ENCODE assay signal across 8 mouse cellular contexts in the genomic region with DNA sequence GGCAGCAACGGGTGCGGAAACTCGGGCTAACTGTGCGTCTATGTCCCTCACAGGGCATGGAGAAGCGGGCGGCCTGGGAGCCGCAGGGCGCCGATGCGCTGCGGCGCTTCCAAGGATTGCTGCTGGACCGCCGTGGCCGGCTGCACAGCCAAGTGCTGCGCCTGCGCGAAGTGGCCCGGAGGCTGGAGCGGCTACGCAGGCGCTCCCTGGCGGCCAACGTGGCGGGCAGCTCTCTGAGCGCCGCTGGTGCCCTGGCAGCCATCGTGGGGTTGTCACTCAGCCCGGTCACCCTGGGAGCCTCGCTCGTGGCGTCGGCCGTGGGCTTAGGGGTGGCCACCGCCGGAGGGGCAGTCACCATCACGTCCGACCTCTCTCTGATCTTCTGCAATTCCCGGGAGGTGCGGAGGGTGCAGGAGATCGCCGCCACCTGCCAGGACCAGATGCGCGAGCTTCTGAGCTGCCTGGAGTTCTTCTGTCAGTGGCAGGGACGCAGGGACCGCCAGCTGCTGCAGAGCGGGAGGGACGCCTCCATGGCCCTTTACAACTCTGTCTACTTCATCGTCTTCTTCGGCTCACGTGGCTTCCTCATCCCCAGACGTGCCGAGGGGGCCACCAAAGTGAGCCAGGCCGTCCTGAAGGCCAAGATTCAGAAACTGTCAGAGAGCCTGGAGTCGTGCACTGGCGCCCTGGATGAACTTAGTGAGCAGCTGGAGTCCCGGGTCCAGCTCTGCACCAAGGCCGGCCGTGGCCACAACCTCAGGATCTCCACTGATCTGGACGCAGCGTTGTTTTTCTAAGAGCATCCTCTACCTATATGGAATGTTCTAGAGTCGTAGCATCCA. TPM values are rescaled to one million over a fixed set of nuclear protein-coding genes. Genes with fewer than 3 reads are reported as not detected.
DNase-seq lines count a peak whose midpoint lies in the region; ATAC-seq lines count a peak whose summit lies in the region.

No protein-coding gene starts in this region.

- peak; percentile 72 for DNase-seq in c-Kit-positive CD71-negative TER-119-negative erythroid progenitor cells, embryonic 14.5 days (ENCODE audit: low read depth)
- peak; percentile 87 for DNase-seq in forebrain, embryonic 10.5 days (ENCODE audit: extremely low spot score, low spot score)
- DNase-seq in kidney, postnatal 14 days = peak; percentile 95
- peak; percentile 86 for DNase-seq in liver, embryonic 13.5 days
- peak; percentile 73 to 81 for DNase-seq in natural killer cell, adult 2 months (ENCODE audit: low spot score in 2 of 2)

- H3K27me3 ChIP-seq in forebrain, embryonic 10.5 days (ENCODE audit: poor library complexity, severe bottlenecking) = peaks cover 37% of the 10 kb centered on the region
- H3K27me3 ChIP-seq in heart, embryonic 15.5 days = no peaks in the 10 kb centered on the region
- peaks cover 4% of the 10 kb centered on the region; the same call in 1 of the 2 replicates for H3K27me3 ChIP-seq in liver, embryonic 13.5 days
- H3K27me3 ChIP-seq in stomach, embryonic 14.5 days (ENCODE audit: control insufficient read depth, insufficient read depth, low read length) = no peaks in the 10 kb centered on the region

- ATAC-seq in CD4-positive, CD25-positive, alpha-beta regulatory T cell, adult 4 months = peak; percentile 67
- ATAC-seq in heart, embryonic 15.5 days (replicated peaks; ENCODE audit: insufficient number of reproducible peaks, insufficient read depth, low FRiP score, low read depth) = peak; percentile 84
- ATAC-seq in liver, embryonic 13.5 days (ENCODE audit: low read depth) = peak; percentile 75
- peak; percentile 85 for ATAC-seq in stomach, embryonic 14.5 days (ENCODE audit: insufficient number of reproducible peaks, insufficient read depth, low FRiP score, low read depth)

- peak overlapping the region; percentile 86 for H3K27ac ChIP-seq in forebrain, embryonic 10.5 days
- H3K27ac ChIP-seq in heart, embryonic 15.5 days = peak overlapping the region; percentile 67
- H3K27ac ChIP-seq in liver, embryonic 13.5 days = peak overlapping the region; percentile 98
- H3K27ac ChIP-seq in stomach, embryonic 14.5 days (ENCODE audit: low read length) = no peak overlapping the region

- no peaks in the 10 kb centered on the region for H3K9me3 ChIP-seq in forebrain, embryonic 10.5 days
- H3K9me3 ChIP-seq in heart, embryonic 15.5 days (replicated peaks) = no peaks in the 10 kb centered on the region
- no peaks in the 10 kb centered on the region for H3K9me3 ChIP-seq in liver, embryonic 13.5 days (replicated peaks)
- no peaks in the 10 kb centered on the region for H3K9me3 ChIP-seq in stomach, embryonic 14.5 days (ENCODE audit: control insufficient read depth, low read depth, low read length)

- H3K4me2 ChIP-seq in heart, embryonic 15.5 days = peak overlapping the region; percentile 96
- peak overlapping the region; percentile 93 for H3K4me2 ChIP-seq in liver, embryonic 13.5 days
- H3K4me2 ChIP-seq in stomach, embryonic 14.5 days (replicated peaks; ENCODE audit: low read depth, low read length) = peak overlapping the region; percentile 93

- H3K36me3 ChIP-seq in forebrain, embryonic 10.5 days (replicated peaks) = no peaks in the 10 kb centered on the region
- no peaks in the 10 kb centered on the region for H3K36me3 ChIP-seq in heart, embryonic 15.5 days
- H3K36me3 ChIP-seq in liver, embryonic 13.5 days = no peaks in the 10 kb centered on the region
- no peaks in the 10 kb centered on the region for H3K36me3 ChIP-seq in stomach, embryonic 14.5 days (ENCODE audit: control insufficient read depth, insufficient read depth, low read length)

- peak overlapping the region; percentile 65 for H3K9ac ChIP-seq in heart, embryonic 15.5 days
- H3K9ac ChIP-seq in liver, embryonic 13.5 days = peak overlapping the region; percentile 90
- peak overlapping the region; percentile 33; the same call in 1 of the 2 replicates for H3K9ac ChIP-seq in stomach, embryonic 14.5 days (replicated peaks; ENCODE audit: low read depth, low read length)

- H3K4me3 ChIP-seq in forebrain, embryonic 10.5 days = peak overlapping the region; percentile 60
- H3K4me3 ChIP-seq in heart, embryonic 15.5 days = peak overlapping the region; percentile 77
- peak overlapping the region; percentile 74 for H3K4me3 ChIP-seq in liver, embryonic 13.5 days (replicated peaks)
- peak overlapping the region; percentile 53 for H3K4me3 ChIP-seq in stomach, embryonic 14.5 days (ENCODE audit: low read depth, low read length)

- 2% methylated on average over 62 of the region's 62 CpGs for WGBS in forebrain, embryonic 10.5 days
- 3% methylated on average over 62 of the region's 62 CpGs for WGBS in heart, embryonic 15.5 days
- WGBS in liver, embryonic 13.5 days (ENCODE audit: insufficient replicate concordance) = 3% methylated on average over 62 of the region's 62 CpGs
- WGBS in stomach, embryonic 14.5 days = 3% methylated on average over 61 of the region's 62 CpGs

- peaks cover 37% of the 10 kb centered on the region for H3K4me1 ChIP-seq in forebrain, embryonic 10.5 days
- peaks cover 15% of the 10 kb centered on the region for H3K4me1 ChIP-seq in heart, embryonic 15.5 days (replicated peaks)
- H3K4me1 ChIP-seq in liver, embryonic 13.5 days (replicated peaks) = peaks cover 68% of the 10 kb centered on the region
- peaks cover 3% of the 10 kb centered on the region; the same call in 1 of the 2 replicates for H3K4me1 ChIP-seq in stomach, embryonic 14.5 days (ENCODE audit: control insufficient read depth, insufficient read depth, low read length)

RNA-seq across cellular contexts. Expression of a gene that starts 2.2 kb away (rescaled TPM):
- under 1 TPM; 0.16 to 0.32 TPM for polyA plus RNA-seq in CD4-positive, CD25-positive, alpha-beta regulatory T cell, adult 4 months (2017; shearing (Covaris generic))
- 2.5 and 3.1 TPM in 2 replicates for polyA plus RNA-seq in forebrain, embryonic 10.5 days (2016; fragmentation: Nextera tagmentation; extraction: Ambion mirVana)
- 8.2 and 8.8 TPM in 2 replicates for polyA plus RNA-seq in heart, embryonic 15.5 days (2015; fragmentation: Nextera tagmentation; extraction: Ambion mirVana)
- polyA plus RNA-seq in liver, embryonic 13.5 days (2015; fragmentation: Nextera tagmentation; extraction: Ambion mirVana) = 2.1 and 2.2 TPM in 2 replicates
- polyA plus RNA-seq in stomach, embryonic 14.5 days (2014; fragmentation: Nextera tagmentation; extraction: Ambion mirVana) = 3.5 and 4.0 TPM in 2 replicates

RNA-seq across cellular contexts. Expression of a gene that starts 27.7 kb away (rescaled TPM):
- 100 to 1,000 TPM; 167 to 189 TPM for polyA plus RNA-seq in CD4-positive, CD25-positive, alpha-beta regulatory T cell, adult 4 months (2017; shearing (Covaris generic))
- 115 and 116 TPM in 2 replicates for polyA plus RNA-seq in forebrain, embryonic 10.5 days (2016; fragmentation: Nextera tagmentation; extraction: Ambion mirVana)
- polyA plus RNA-seq in heart, embryonic 15.5 days (2015; fragmentation: Nextera tagmentation; extraction: Ambion mirVana) = 59.7 and 73.4 TPM in 2 replicates
- polyA plus RNA-seq in liver, embryonic 13.5 days (2015; fragmentation: Nextera tagmentation; extraction: Ambion mirVana) = 75.7 and 82.8 TPM in 2 replicates
- polyA plus RNA-seq in stomach, embryonic 14.5 days (2014; fragmentation: Nextera tagmentation; extraction: Ambion mirVana) = 107 and 111 TPM in 2 replicates

Comparison
In these comparisons a context has a peak if more than half of its experiments do, and no peak if none do; other contexts are left out.
1. H3K9ac ChIP-seq: peak in every context shown above with its lines; median percentile 90 in liver, embryonic 13.5 days; 65 in heart, embryonic 15.5 days; 33 in stomach, embryonic 14.5 days.